Mouse (Mus musculus) heart, postnatal 10 days (tissue): ENCODE data around the gene Fermt3. TPM values are rescaled to one million over a fixed set of nuclear protein-coding genes. Genes with fewer than 3 reads are reported as not detected.
"Not testable (repeated sequence)": the region's sequence is repeated elsewhere in the genome, so short reads cannot be mapped to it uniquely, and the experiment has no call there.

Experiments used
- DNase-seq, 2 experiments: peaks; one replicate each; pipeline ENCODE4 v3.0.0; 2021
- intact Hi-C: fragments of 180-260 bp; cut with DNase I; formaldehyde crosslinking; loops from one replicate; pipeline ENCODE4 v1.15.1; 2025
- total RNA-seq, 2 experiments: library from RNA; stranded (reverse); gene quantifications; 2 replicates each; pipeline ENCODE4 v1.2.3; 2021

Gene Fermt3
- total RNA-seq = 1 to 10 TPM; 5.2 to 6.6 TPM

DNA sequence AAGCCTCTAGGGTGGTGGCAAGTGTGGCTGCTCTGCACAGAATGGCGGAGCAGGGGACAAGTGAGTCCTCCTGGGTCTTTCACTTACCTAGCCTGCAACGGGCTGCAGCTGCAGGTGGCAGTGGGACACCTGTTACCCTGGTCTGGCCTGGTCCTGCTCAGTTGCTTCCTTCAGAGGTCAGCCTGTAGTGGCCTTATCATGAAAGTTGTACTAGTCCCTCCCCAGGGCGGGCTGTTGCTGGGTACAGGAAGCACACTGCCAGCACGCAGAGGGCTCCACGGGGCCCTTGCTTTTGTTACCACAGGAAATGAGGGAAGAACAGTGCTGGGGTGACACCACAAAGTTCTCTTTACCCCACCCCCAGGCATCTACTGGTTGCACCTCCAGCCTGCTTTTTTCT is at the start of gene Fermt3:
Gene Fermt3, minus strand, starts transcription at position 279 of the 400 bp plus-strand sequence.
- intact Hi-C loops = no loop called here
- peak; percentile 41 to 52 for DNase-seq

DNA sequence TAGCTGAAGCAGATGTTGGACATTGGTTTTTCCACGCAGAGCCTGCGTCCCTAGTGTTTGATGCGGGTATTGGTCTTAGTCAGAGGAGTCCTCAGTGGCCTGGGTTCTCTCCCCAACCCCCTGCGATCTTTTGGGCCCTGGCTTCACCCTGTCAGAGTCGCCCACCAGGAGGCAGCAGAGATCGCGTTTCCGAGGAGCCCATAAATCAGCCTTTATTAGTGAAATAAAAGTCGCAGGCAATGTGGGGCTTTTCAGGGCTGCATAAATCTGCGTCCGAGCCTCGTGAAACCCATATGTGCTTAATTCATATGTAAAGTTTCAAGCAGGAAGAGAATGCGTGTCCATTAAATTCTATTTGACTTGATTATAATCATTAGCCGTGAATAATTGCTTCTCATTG is 48.9 kb upstream of the Fermt3 start:
- intact Hi-C loops = loop anchor here (1.0 to 10.0 kb wide), 5 partner anchors 37 to 369 kb away; partner anchors contain the start of genes Flrt1 and Mark2
- DNase-seq = peak; percentile 83 to 93

DNA sequence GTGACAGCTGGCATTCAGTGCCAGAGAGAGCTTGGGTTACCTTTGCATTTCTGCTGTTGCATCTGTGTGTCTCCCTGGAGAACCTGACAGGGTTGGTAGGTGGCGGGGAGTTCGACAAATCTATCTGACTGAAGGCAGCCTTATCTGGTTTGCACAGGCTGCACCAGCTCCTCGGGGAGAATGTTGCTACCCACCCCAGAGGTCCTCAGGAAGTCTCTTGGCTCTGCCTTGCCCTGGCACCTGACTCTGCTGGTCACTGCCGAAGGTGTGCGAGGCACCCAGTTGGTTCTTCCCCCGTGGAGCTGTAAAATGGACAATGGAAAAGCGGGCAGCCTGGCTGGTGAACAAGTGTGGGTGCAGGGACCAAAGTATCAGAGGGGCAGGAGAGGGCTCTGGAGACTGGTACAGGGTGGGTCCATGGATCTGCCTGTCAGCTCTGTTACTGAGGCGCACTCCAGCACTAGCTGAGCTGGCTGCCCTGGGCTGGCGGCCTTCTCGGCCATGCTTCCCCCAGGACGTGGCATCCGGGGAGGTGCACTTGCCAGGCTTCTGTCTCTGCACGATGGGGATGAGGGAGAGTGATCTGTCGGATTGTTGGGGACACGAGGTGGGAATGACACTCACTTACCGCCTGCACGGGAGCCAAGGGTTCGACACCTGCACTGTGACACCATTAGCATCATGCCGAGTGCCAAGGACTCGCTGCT is 48.2 kb upstream of the Fermt3 start:
- intact Hi-C loops = loop anchor here (1.0 to 10.0 kb wide), 5 partner anchors 37 to 370 kb away; partner anchors contain the start of genes Flrt1 and Mark2
- no peak for DNase-seq

DNA sequence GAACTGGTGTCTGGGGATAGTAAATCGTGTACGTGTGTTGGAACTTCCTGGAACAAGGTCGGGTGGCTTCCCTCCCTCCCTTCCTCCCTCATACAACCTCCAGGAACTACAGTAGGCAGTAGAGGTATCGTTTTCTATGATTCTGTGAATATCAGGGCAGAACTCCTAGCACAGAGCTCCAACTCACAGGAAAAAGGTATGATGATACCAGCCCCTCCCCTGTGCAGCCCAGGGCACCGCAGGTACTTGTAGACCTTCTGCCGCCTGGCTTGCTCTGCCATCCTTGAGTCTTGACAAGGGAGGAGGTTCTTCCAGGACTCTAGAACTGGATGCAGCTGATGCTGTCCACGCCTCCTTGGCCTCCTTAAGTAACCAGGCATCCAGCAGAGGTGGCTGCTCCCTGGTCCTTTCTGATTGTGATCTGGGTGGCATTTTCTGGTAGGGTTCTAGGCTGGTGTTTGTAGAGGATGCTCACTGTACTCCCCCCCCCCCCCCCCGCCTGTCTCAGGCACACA is 47.6 kb upstream of the Fermt3 start:
- intact Hi-C loops = loop anchor here (5.0 to 10.0 kb wide), 2 partner anchors 278 to 370 kb away; partner anchors contain the start of gene Mark2
- DNase-seq = no peak

DNA sequence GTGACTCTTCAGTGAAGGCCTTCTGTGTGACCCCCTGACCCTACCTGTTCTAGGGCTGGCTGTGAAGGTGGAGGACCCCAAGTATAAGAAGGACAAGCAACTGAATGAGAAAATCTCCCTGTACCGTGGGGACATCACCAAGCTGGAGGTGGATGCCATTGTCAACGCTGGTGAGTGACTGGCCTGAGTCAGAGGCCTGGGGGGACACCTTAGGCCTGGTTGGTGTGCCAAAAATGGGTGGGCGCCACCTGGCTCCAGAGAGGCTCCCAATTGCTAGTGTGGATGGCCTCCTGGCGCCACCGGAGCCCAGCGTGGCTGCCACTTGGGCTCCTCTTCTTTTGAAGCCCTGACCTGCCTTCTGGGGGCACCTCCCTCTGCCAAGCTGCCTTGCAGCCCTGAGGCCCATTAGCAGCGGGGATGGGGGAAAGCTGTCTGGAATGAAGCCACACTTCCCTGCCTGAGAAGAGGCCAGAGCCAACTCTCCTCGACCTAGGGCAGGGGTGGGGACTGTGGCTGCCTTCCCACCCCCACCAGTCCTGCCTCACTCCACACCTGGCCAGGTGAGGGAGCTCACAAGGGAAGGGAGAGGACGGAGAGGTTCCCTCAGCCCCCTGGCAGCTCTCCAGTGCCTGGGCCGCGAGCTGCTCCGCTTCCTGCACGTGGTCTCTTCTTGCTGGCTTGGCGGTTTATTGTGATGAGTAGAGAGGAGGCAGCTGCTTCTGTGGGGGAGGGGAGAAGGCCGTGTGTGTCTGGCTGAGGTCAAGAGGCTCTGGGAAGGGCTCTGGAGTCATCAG is 47.0 kb upstream of the Fermt3 start:
- peak; percentile 57 to 63 for DNase-seq
- intact Hi-C loops = loop anchor here (5.0 to 10.0 kb wide), 2 partner anchors 279 to 371 kb away; partner anchors contain the start of gene Mark2

DNA sequence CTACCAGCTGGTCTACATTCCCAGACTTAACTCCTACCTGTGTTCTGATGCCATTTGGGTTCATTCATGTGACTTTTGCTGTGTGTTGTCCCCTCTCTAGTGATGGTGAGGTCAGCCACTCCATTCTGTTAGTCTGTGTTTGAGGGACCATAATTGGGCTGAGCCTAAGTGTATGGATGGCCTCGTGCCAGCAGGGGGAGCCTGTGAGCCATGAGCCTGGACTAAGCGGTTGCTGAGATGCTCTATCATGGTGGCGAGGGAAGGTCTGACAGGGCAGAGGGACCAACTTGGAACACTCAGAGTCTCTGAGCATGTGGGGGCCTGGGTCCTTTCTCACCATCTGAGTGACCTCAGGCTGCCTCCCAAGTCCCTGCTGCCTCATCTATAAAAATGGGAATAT is 45.3 kb upstream of the Fermt3 start:
- intact Hi-C loops = loop anchor here (1.0 to 10.0 kb wide), 3 partner anchors 132 to 358 kb away; partner anchors contain the start of gene Mark2
- DNase-seq = peak; percentile 88 to 92

DNA sequence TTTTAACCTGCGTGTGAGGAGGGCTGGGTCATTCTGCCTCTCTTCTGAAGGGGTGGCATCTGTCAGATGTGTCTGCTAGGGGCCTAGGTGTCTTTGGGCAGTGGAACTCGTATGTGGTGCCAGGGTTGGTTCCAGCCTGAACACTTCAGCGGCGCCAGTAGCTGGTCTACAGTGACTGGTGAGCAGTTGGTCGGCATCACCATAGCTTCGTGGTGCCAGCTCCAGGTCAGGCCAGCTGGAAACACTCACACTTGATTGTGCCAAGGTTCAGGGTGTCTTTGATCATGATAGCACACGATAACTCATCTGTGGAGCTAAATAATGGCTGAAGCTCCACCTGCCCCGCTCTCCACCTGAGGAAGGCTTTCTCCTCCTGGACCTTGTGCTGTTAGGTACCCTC is 43.6 kb upstream of the Fermt3 start:
- no peak for DNase-seq
- intact Hi-C loops = loop anchor here (5.0 to 10.0 kb wide), 2 partner anchors 282 to 359 kb away; partner anchors contain the start of gene Mark2

DNA sequence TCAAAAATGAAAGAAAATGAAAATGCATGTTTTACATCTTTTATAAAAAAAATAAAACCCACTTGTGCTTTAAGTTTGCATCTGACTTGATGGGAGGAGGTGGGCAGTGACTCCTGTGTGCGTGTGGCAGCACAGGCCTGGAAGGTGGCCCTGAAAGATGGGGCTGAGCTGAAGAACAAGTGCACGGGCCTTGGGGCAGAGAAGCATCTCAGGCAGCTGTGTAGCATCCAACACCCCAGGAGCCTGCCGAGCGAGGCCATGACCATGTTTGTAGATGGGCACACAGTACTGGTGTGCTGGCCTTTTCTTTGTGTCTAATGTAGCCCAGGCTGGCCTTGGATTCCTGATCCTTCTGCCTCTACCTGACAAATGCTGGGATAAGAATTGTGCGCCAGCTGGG is 42.8 kb upstream of the Fermt3 start:
- intact Hi-C loops = loop anchor here (5.0 to 10.0 kb wide), 2 partner anchors 283 to 360 kb away; partner anchors contain the start of gene Mark2
- DNase-seq = no peak

DNA sequence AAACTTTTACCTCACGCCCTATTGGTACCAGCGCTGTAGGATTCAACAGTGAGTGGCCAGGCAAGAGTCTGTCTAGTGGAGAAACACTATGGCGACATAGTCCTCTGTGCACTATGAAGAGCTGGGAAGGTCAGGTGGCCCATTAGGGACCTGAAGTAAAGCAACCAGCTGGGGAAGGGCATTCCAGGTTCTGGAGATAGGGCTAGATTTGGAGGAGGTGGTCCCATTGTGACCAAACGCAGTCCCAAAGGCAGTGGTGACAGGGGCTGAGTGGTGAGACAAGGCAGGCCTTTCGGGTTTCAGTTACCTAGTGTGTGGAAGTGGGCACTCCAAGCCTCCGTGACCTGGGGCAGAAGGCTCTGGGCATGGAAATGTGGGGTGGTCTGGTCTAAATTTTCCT is 39.3 kb upstream of the Fermt3 start:
- DNase-seq = no peak
- intact Hi-C loops = no loop called here

DNA sequence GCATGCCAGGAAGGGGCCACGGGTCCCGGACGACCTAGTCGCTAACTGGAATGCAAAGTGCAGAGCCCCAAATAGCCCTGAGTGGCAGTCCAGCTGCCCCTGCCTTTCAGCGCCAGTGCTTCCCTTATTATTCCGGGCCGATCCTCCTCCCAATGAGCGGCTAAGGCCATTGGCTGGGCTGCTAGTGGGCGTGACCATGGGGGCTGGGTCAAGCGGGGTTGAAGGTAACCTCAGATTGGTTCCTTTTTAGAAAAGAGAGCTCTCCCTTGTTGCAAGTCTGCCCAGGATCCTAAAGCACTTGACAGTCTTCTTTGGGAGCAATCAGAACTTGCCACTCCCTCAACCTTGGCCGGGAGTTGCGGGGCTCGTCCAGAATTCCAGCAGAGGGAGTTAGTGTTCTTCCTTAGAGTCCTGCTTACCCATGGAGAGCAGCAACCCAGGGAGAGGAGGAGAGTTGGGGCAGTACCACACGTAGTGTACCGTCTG is 38.5 kb upstream of the Fermt3 start:
- intact Hi-C loops = no loop called here
- peak; percentile 92 to 94 for DNase-seq

DNA sequence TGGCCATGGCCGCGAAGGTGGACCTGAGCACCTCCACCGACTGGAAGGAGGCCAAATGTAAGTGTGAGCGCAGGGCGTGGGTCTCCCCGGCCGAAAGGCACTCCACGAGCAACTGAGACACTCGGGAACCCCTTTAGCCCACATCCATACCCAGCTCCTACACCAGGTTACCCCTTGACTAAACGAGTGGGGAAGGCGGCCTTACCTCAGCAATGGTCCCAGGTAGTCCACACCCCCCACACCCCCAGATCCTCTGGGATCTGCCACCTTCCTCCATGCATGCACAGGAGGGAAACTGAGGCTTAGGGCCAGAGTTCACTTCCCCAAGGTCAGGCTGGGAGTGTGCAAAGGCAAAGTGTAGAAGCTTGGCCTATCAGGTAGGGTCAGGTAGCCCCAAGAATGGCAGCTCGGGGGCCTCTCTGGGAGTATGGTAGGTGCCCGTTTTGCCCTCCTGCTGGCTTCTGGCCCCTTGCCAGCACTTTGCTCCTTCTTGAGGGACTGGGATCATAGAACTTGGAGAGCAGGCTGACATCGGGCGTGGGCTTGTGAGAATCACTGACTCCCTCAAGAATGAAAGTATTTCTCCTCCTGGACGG is 38.0 kb upstream of the Fermt3 start:
- DNase-seq = no peak
- intact Hi-C loops = no loop called here

DNA sequence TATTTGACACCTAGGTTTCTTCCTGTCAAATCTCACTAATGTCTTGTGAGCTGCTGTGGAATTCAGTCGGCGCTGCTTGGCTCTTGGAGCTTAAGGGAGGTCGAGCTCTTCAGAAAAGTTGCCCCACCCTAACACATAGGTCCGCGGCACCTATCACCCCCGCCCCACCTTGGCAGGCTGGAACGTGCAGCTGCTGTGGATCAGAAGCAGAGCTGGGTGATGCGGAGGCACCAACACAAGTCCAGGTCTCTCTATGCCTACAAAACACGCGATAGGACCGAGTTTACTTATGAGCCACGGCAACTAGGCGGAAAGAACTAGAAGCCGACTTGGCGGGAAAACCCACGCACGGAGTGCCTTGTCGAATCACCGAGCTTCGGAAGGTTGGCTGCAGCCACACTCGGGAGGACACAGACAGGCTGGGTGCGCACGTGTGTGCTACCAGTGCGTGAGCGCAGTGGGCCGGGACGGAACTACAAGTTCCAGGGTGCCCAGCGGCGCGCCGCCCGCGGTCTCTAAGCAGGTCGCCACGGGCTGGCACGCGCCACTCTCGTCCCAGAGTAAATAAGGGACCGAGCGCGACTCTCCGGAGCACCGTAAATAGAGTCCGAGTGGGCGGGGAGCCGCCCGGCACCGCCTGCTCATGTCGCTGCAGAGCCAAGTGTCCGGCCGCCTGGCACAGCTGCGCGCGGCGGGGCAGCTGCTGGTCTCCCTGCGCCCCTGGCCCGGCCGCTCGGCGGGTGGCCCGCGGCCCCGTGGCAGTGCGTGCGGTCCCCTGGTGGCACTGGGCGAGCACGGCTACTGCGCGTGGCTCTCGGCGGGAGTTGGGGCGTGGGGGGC is 37.2 kb upstream of the Fermt3 start, which contains the start of gene Macrod1:
Gene Macrod1, plus strand, starts transcription at position 563 of the 840 bp plus-strand sequence.
- DNase-seq = peak; percentile 85 to 88
- intact Hi-C loops = no loop called here

DNA sequence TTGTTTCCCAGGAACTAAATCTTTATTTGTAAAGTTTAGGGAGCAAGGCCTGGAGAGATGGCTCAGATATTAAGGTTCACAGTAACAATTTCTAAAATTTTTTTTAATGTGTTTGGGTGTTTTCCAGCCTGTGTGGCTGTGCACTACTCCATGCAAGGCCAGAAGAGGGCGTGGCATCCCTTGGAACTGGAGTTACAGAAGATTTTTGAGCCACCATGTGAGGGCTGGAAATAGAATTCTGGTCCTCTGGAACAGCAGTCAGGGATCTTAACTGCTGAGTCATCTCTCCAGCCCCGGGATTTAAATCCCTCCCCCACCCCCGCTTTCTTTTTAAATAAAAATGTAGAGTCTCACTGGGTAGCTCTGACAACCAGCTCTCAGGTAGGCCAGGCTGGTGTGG is 35.9 kb upstream of the Fermt3 start:
- intact Hi-C loops = no loop called here
- peak in 1 of 2 experiments; percentile 65 for DNase-seq

DNA sequence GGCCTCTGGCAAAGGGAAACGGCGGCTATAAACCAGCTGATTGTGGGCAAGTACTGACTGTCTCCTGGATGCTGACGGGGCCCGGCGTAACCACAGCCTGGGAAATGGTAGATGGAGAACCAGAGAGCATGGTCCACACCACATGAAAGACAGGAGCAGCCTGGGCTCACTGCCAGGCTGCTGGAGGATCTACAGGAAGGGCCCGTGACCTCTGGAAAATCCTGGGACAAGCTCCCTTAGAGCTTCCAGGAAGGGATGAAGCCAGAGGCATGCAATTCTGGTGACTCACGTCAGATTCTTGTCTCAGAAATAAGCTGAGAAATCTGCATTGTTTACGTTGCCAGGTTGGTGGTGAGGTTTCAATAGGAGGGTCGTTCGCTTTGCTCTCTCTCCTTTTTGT is 35.5 kb upstream of the Fermt3 start:
- intact Hi-C loops = no loop called here
- DNase-seq = peak in 1 of 2 experiments; percentile 50

DNA sequence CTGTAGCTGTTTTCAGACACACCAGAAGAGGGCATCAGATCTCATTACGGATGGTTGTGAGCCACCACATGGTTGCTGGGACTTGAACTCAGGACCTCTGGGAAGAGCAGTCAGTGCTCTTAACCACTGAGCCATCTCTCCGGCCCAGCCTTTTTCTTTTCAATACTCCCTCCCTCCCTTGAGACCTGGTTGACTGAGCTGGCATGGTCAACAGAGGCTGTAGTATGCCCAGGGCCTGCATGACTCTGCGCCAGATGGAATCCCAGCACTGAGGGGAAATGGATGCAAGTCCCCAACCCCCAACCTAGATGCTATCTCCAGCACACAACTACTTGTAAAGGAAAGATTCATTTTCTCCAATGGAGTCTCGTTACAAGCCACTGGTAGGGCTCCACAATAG is 34.1 kb upstream of the Fermt3 start:
- intact Hi-C loops = not testable (repeated sequence)

DNA sequence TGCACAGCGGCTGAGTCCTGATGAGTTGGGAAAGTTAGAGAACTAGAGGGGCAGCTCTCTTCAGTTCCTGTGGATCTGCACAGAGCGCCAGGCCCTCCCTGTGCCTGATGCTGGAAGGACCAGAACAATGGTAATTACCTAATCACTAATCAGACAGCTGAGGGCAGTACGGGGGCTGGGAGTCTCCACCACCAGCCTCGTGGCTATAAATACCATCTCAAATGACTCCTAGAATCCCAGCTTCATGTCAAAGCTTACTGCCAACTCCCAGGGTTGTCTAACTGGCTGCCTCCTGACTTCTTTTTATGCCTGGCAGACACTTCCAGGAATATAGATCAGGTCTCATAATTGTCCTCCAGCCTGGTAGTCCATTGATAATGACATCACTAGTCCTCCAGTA is 25.4 kb upstream of the Fermt3 start:
- peak; percentile 51 to 57 for DNase-seq
- intact Hi-C loops = no loop called here

More for the DNA sequence above, 34.1 kb upstream of the Fermt3 start:
- not testable (repeated sequence) for DNase-seq

DNA sequence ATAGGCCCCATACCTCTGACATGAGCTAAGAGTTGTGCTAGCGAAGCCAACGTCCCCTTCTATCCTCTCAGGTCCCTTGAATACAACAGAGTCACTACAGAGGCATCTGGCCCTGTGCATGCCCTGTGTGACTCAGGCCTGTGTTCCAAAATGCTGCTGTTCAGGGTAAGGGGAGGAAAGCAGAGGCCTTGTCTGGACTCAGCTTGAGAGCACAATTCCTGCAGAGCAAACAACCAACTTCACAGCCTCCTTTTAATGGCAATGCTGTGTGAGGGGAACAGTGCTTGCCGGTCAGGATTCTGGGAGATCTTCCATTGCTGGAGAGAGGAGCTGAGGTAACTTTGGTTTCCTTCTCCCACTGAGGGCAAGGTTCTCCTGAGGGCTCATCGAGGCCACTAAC is 25.0 kb upstream of the Fermt3 start:
- peak in 1 of 2 experiments; percentile 13 for DNase-seq
- intact Hi-C loops = no loop called here

DNA sequence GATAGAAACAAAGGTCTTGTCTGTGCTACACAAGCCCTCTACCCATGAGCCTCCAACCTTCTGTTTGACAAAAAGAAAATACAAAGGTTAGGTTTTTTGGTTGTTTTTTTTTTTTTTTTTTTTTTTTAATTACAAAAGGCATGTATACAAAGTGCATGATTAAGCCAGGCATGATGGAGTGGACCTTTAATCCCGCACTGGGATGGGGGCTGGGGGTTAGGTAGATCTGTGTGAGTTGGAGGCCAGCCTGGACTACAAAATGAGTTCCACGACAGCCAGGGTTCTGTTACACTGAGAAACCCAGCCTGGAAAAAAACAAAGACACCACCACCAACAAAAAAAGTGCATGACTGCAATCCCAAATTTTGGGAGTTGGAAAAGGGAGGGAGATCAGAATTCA is 21.9 kb upstream of the Fermt3 start:
- intact Hi-C loops = no loop called here
- no peak for DNase-seq

DNA sequence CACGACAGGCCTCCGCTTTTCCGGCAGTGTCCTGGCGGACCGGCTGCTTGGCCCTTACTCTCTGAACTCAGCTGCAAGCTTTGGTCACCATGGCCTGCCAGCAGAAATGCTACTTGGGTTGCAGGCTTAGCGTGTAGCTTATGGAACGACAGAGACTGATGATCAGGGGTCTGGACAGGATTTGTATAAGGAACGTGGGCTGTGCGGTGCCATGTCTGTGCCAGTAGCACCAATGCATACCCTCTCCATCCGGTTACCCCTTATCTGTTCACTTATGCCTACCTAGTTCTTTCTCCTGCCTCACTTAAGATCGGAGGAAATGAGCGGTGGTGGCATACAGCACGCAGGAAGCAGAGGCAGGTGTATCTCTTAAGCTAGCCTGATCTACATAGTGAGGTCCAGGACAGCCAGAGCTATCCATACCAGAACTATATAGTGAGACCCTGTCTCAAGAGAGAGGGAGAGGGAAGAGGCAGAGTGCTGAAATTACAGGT is 21.4 kb upstream of the Fermt3 start:
- intact Hi-C loops = no loop called here
- DNase-seq = no peak
